Mouse (Mus musculus) natural killer cell, adult 2 months (primary cell): ENCODE results near the gene Hhex.

Experiments used
- DNase-seq, 2 experiments: peaks; one replicate each; pipeline ENCODE4 v3.0.0; 2022; ENCODE audit warnings: low spot score in 2 of 2

Hhex gene

DNA sequence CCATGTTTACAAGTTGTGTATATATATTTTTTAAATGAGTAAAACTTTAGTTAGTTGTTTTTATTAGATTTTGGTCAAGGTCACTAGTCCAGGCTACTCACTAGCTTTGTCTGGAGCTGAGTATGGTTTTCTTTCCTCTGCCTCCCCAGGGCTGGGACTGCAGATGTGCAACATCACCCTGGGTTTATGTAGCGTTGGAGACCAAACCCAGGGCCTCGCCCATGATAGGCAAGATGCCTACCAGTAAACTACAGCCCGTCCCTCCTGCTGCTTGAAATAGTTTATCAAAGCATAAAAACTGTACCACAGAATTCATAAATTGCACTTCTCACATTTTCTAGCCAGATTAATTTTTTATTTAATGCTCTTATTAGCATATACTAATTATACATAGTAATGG, 14.6 kb downstream of the Hhex start:
- DNase-seq = no peak

DNA sequence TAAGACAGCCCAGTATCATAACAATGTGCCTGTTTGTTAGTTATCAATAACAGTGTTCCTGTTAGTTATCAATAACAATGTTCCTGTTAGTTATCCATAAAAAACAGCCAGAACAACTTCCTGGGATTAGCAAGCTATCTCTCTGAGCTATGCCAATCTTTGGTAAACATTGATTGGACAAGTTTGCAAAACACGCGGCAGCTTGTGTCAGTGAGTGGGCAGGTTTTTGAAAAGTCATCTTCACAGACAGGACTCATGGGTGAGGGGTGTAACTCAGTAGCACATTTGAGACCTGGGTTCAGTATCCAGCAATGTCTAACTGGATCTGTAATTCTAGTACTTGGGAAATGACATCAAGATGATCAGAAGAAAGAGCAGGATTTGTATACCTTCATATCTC, 20.9 kb downstream of the Hhex start:
- no peak for DNase-seq

DNA sequence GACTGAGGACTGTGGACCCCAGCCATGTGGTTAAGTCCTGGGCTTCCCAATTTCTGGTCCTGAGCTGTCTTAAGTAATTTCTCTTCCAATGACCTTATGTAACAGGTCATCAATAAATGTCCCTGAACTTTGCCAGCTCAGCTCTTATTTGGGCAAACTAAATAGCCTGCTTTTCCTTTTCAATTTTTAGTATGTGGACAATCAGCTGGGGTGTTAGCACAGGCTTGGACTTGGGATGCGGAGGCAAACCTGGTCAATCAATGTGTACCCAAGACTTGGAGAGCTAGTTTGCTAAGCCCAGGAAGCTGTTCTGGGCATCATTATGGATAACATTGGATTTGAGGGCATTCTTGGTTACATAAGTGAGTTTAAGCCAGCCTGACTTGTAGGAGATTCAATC, 21.4 kb downstream of the Hhex start:
- no peak for DNase-seq

GRCm38 (mm10) chr19:37458013-37458412, 23.4 kb downstream of the Hhex start:
- DNase-seq = no peak

DNA sequence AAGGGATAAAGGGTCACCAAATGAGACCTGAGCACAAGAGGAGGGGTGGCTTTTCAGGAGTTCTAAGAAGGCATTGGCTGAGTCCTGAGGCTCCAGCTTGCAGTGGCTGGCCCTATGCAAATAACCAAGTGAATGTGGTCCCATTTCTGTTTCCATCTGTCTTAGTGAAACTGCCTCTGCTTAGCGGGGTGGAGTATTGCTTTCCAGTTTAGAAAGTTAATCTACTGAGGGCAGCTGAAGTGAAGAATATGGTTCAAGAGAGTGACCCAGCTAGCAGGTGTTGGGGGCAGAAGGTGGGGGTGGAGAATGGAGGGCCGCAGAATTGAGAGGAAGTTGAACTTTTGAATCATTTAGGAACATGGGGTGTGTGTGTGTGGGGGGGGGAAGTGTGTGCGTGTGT, 31.8 kb downstream of the Hhex start:
- DNase-seq = peak in 1 of 2 experiments; percentile 43

DNA sequence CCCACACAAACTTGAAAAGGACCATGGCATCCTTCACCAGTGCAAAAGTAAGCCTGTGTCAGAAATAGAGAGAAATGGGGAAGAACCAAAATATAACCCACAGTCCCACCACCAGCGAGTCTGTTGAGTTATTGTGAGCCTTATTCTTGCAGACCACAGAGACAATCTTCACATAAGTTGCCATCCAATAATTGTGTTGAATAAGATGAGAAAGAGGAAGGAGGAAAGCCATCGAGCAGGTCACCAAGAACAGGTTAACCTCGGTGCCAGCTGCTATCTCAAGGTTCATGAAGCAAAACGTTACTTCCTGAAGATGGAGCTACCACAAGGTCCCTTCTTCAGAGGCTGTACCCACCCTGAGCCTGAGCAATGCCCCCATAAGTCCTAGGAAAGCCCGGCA, 32.4 kb downstream of the Hhex start:
- DNase-seq = peak in 1 of 2 experiments; percentile 46

GRCm38 (mm10) chr19:37468841-37469566, 34.4 kb downstream of the Hhex start:
- DNase-seq = no peak

DNA sequence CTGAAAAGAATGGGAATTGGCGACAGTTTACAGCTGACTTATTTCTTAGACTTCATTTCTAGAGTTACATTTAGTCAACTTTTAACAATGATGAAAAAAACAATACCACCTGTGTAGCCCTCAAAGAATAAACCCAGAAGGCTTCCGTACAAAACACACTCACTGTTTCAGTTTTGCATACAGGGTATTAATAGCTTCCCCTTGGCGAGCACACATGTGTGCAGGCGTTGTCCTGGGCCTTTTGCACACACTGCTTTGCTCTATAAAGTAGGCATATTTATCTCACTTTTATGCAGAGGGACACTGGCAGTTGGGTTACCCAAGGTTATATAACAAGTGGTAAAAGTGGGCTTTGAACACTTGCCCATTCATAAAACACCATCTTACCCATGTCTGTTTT, 37.1 kb downstream of the Hhex start:
- peak in 1 of 2 experiments; percentile 28 for DNase-seq

DNA sequence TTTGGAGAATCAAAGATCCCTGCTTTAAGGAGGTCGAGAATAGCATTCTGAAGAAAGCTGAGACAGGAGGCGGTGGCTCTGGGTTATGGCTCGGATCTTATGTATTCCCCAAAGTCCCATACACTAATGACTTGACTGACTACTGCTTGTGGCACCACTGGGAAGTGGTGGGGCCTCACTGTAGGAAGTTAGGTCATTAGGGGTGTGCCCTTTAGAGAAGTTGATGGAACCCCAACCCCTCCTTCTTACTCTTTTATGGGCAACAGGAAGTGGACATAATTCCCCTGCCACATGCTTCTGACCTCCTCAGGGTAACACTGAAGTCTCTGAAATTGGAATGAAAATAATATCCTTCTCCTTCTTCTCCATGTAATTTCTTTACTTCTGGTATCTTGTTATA, 38.0 kb downstream of the Hhex start:
- no peak for DNase-seq

DNA sequence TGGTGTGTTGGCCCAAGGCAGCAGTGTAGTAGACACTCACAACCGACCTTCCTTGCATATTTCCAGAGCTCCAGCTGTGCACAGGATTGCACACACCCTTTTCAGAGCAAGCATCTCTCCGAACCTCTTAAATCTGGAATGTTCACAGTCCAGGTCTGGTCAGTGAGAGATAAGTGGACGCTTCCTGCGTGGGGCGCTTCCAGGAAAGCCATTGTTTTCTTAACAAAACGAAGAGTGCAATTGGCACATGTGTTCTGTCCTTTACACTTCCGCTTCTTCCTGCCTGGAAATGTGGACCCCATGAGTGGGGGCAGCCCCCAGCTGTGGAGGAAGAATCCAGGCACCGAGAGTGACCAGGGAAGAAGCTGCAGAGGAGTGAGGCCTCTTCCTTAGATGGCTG, 47.1 kb downstream of the Hhex start:
- DNase-seq = no peak

DNA sequence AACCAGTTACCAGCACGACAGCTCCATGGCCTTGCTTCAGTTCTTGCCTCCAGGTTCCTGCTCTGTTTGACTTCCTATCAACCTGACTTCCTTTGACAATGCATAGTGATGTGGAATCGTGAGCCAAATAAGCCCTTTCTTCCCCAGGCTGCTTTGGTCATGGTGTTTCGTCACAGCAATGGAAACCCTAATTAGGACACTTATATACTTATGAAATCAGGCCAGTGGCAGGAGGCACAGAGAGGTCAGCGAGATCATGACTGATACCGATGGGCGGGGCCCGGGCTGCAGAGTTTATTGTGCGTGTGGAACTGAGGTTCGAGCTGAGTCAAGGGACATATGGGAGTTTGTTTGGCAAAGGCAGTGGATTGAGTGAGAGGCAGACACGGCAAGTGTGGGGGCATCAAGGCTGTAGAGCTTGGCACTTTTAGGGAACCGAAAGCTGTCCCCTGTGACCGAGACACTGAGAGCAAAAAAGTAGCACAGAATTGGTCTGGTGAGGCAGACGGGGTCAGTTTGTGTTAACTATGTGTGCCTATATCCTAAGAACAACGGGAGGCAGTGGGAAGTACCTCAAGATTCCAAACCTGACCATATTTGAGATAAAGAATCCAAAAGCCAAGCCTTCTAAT, 48.1 kb downstream of the Hhex start:
- DNase-seq = peak in 1 of 2 experiments; percentile 51

- no peak for DNase-seq
These were observed 50.2 kb downstream of the Hhex start for GRCm38 (mm10) chr19:37484787-37485186.

DNA sequence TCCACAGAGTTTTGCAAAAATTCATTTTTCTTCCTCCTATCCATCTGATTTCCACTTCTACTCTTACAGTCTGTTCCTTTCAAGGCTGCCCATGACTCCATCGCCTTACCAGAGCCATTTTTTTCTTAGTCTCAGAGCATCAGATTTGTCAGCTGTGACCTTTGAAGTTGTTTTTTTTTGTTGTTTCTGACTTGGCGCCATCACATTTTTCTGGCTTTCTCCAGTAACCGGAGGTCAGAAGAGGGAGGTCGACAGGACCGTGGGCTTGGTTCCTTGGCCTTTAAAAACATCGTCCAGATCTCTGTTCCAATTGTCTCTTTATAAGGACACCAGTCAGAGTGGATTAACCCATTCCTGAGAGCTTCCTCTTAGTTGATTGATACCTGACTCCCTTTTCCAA, 52.2 kb downstream of the Hhex start:
- DNase-seq = no peak

DNA sequence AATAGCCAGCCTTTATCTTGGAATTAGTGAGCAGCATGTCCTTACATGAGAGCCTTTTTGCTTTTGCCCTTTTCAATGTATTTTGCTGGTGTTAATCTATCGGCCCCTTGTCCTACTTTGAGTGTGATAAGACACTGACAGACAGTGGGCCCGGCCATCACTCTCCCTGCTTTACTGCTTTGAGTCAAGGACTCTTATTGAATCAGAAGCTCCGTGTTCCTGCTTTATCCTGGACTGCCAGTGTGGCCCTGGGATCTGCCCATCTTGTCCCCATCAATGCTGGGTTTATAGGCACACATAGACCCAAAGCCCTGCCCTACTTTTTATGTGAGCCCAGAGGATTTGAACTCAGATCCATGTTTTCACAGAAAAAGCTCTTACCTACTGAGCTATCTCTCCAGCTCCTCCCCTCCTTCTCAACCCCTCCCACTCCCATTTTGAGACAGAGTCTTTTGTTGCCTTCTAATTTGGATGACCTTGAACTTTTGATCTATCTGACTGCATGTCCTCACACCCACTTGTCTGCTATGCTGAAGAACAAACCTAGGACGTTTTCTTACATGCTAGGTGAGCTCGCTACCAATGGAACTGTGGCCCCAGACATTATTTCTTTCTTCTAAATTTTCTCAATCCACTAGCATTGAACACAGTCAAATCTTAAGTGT, 53.3 kb downstream of the Hhex start:
- DNase-seq = no peak

GRCm38 (mm10) chr19:37488608-37489262, 54.1 kb downstream of the Hhex start:
- DNase-seq = no peak
